Mouse (Mus musculus): Measurements from ENCODE around the gene Slc34a2. TPM values are rescaled to one million over a fixed set of nuclear protein-coding genes. Genes with fewer than 3 reads are reported as not detected.

Gene Slc34a2
- polyA plus RNA-seq (2012; rRNA removed): 0.04 TPM in 2 replicates

- DNase-seq (ENCODE audit: extremely low spot score in 1 of 2, low spot score in 1 of 2): no peak
These were observed at the start of gene Slc34a2 for GRCm38 (mm10) chr5:53037781-53038180. Gene Slc34a2, plus strand, starts transcription at chr5:53038081.

DNA sequence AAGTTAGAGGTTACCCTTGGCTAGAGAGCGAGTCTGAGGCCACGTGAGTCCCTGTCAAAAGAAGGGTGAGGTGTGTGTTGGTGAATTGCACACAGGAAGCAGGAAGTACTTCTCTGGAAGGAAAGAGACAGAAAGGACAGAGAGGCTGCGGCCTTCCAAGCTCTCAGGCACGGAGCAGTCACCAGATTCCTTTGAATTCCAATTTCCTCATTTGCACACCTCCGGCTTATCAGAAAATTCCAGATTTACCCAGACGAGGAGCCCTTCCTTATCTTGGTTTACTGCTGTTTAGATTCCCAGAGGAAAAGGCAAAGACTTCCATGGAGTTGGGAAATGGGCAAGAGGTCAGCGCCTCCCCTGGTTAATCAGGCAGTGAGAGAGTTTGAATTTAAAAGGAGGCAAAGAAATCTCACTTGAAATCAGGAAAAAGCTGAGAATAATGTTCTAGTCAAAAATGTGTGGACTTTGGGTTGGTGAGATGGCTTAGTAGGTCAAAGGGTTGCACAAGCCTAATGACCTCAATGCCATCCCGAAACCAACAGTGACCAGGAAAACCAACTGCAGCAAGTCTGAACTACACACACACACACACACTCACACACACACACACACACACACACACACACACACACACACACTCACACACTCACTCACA lies 47.1 kb upstream of the Slc34a2 start:
- no peak for DNase-seq (ENCODE audit: extremely low spot score in 1 of 2, low spot score in 1 of 2)

- no peak for DNase-seq (ENCODE audit: extremely low spot score in 1 of 2, low spot score in 1 of 2)
These were observed 45.5 kb upstream of the Slc34a2 start for GRCm38 (mm10) chr5:52992210-52992897.

DNA sequence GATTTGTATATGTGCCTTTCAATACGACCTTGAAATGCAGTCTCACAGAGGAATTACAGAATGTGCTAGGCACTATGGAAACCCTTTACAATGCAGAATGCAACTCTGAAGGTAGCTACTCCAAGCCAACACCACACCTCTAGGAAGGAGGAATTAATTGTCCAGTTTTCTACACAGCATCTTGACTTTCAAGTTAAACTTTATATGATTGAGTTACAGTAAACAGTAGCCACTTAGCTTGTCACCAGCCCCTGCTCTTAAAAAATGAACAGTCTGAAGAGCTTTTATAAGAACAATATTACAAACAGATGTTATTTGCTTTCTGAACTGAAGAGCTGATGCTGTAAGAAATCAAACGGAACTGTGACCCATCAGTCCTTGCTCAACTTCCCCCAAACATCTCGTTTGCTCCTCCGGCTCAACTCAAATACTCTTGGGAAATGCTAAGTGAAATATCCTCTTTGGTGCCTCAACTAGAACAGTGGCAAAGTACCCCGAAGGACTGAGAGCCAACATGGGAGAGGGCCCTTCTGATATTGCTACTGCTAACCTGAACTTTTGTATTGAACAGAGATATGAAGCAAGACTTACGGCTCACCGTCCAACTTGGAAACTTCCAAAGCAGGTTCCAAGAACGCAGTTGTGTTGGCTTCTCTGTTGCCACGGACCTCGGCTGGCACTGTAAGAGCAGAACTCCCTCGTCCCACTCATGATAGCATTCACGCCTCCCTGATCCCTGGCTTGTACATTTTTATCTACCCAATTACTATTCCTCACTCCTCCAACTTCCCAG lies 44.2 kb upstream of the Slc34a2 start:
- DNase-seq (ENCODE audit: extremely low spot score in 1 of 2, low spot score in 1 of 2): no peak

GRCm38 (mm10) chr5:52995461-52995860 lies 42.4 kb upstream of the Slc34a2 start:
- DNase-seq (ENCODE audit: extremely low spot score in 1 of 2, low spot score in 1 of 2): no peak

DNA sequence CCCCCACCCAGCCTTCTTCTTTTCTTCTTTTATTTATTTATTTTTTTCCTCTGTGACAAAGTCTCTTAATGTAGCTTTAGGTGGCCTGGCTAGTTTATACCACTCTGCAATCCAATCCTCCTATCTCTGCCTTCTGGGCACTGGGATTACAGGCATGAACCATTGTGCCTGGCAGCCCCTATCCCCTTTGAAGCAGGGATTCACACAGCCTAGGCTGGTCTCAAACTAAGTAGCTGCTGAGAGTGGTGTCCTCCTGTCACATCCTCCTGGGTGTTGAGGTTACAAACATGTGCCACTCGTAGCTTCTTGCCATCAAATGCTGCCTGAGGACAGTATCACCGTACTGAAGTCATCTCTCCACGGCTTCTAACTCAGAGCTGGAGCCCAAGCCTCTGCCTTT lies 41.7 kb upstream of the Slc34a2 start:
- no peak for DNase-seq (ENCODE audit: extremely low spot score in 1 of 2, low spot score in 1 of 2)

- peak; percentile 12 to 37 for DNase-seq (ENCODE audit: extremely low spot score in 1 of 2, low spot score in 1 of 2)
These were observed 41.3 kb upstream of the Slc34a2 start for GRCm38 (mm10) chr5:52996601-52997000.

DNA sequence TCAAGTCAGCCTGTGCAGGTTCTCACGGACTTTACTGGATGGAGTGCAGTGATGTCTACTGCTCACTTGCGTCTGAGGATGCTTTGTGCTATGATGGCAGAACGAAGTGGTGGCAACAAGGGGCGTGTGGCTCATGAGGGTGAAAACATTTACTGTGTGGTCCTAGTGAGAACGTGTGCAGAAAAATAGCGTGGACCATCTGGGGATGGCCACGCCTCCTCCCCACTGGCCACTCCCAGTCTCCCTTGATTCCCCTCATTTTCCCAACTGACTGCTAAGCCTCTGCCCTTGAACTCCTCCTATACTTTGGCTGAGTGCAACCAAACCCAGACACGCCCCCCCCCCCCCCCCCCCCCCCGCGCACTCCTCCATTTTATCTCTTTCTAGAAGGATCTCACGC lies 40.8 kb upstream of the Slc34a2 start:
- DNase-seq (ENCODE audit: extremely low spot score in 1 of 2, low spot score in 1 of 2): no peak

GRCm38 (mm10) chr5:52998097-52998760 lies 39.7 kb upstream of the Slc34a2 start:
- DNase-seq (ENCODE audit: extremely low spot score in 1 of 2, low spot score in 1 of 2): no peak

DNA sequence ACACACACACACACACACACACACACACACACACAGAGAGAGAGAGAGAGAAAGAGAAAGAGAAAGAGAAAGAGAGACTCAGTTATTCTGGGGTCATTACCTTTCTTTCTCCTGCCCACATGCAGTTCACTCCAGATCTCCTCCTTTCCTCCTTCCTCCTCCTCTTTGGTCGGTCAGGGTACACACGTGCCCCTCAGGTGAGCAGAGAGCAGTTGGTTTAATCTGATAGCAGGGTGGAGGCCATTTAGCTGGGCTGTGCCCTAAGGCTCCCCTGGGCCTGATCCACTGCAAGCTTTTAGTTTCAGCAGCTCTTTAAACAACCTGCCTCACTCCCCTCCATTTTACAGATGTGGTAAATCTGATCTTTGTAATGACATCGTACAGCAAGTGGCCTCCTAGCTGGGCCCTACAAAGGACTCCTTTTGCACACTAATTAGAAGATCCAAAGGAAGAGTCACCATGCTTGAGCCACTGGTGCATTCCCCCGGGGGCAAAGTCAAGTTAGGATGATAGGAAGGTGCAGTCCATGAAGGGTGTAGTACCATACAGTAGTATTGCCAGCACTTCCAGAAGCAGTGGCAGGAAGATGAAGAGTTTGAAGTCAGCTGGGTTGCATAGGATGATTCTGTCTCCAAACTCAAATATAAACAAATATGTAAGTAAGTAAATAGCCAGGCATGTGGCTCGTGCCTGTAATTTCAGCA lies 37.6 kb upstream of the Slc34a2 start:
- no peak for DNase-seq (ENCODE audit: extremely low spot score in 1 of 2, low spot score in 1 of 2)

DNA sequence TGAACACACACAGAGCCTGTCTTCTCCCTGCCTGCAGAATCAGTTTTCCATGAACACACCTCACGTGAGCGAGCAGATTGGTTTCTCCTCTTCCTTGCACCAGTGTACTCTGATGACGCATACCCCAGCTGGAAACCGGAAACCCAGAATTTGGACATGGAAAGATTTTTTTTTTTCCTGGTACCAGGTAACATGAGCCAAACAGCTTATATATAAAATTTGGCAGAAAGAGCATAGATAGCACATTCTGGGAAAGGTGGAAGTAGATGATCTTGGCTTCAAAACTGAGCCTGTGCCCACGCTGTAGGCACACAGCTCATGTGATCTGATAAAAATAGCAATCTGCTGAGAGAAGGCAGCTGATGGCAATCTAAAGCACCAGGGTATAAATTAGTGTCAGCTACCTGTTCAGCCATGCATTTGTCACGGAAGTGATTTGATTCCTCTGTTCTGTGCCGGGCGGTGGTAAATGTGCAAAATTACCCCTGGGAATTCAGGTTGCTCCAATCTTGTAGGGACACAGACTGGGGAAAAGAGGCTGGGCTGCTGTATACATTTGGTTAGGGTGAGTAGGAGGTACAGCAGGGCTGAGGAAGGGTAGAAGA lies 35.2 kb upstream of the Slc34a2 start:
- peak; percentile 61 to 73 for DNase-seq (ENCODE audit: extremely low spot score in 1 of 2, low spot score in 1 of 2)

- DNase-seq (ENCODE audit: extremely low spot score in 1 of 2, low spot score in 1 of 2): no peak
These were observed 34.4 kb upstream of the Slc34a2 start for GRCm38 (mm10) chr5:53003495-53003894.

- DNase-seq (ENCODE audit: extremely low spot score in 1 of 2, low spot score in 1 of 2): no peak
These were observed 33.9 kb upstream of the Slc34a2 start for GRCm38 (mm10) chr5:53003981-53004380.

- no peak for DNase-seq (ENCODE audit: extremely low spot score in 1 of 2, low spot score in 1 of 2)
These were observed 28.7 kb upstream of the Slc34a2 start for GRCm38 (mm10) chr5:53009027-53009769.

- DNase-seq (ENCODE audit: extremely low spot score in 1 of 2, low spot score in 1 of 2): no peak
These were observed 28.1 kb upstream of the Slc34a2 start for GRCm38 (mm10) chr5:53009770-53010133.

DNA sequence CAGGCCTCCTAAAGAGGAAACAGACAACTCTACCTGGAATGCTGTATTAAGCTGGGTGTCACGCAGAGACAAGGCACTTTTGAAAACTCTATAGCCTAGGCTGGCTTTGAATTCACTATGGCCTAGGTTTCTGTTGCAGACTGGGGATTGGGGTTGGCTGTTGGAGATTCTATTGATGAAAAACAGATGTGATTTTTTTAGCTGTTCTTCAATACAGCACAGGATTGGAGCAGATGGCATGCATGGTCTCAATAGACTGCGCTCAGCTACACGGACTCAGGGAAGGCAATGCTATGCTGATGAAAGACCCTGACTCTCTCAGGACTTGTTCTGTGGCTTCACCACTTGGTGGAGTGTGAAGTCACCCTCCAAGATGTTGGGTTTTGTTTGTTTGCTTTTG lies 26.6 kb upstream of the Slc34a2 start:
- DNase-seq (ENCODE audit: extremely low spot score in 1 of 2, low spot score in 1 of 2): no peak

DNA sequence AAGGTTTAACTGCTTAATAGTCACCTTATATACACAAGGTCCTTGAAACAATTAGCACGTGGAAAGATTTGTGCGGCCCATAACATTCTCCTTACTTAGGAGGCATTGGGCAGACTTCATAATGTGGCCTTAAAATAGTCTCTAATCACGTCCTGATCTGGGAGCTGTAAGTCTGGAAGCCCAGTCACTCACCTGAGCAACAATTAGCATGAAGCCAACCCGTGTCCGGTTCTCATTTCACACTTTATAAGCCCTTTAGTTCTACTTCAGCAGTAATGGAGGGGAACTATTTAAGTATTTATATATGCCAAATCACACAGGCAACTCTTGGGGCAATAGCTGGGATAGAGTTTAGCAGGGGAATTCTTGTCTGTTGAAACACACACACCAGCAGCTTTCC lies 21.3 kb upstream of the Slc34a2 start:
- no peak for DNase-seq (ENCODE audit: extremely low spot score in 1 of 2, low spot score in 1 of 2)

GRCm38 (mm10) chr5:53018316-53018715 lies 19.6 kb upstream of the Slc34a2 start:
- DNase-seq (ENCODE audit: extremely low spot score in 1 of 2, low spot score in 1 of 2): no peak

- no peak for DNase-seq (ENCODE audit: extremely low spot score in 1 of 2, low spot score in 1 of 2)
These were observed 14.4 kb upstream of the Slc34a2 start for GRCm38 (mm10) chr5:53023432-53023831.

Measured in frontal cortex, adult 2 months (tissue).